Comparison of ENCODE assay signal across 12 mouse cellular contexts in the genomic region with DNA sequence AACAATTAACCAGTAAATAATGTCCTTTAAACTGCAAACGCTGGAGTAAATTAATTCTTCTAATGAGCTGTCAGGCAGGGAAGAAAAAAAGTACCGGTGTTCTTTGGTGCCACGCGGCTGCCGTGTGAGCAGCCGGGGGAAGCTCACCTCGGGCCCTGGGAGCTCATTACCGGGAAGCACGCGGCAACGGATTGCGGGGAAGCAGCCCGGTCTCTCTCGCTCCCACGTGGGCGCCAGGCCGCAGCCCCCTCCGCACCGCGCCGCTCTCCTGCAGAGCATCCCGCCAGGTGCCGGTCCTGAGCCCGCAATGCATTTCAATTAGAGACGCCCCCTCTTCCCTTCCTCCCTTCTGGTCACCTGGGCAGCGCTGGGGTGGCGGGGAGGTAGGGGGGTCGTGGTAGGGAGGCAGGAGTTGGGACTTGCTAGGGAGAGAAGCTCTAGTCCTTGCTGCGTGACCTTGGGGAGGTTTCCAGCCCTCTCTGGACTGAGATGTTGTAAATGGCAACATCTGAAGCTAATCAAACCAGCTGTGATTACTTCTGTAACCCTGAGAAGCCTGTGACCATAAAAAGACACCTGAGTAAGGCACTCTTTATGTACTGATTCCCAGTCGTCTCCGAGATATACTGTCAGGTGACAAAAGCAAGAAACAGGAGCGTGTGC. TPM values are rescaled to one million over a fixed set of nuclear protein-coding genes. Genes with fewer than 3 reads are reported as not detected.
DNase-seq lines count a peak whose midpoint lies in the region; ATAC-seq and TF ChIP-seq lines count a peak whose summit lies in the region.
"Had no signal": no experiment of that assay in that cellular context is flagged by ENCODE, and none has a peak within 500 bp of the region (broad histone marks: within the 10 kb centered on the region; RNA-seq: fewer than 3 reads in every experiment).

No protein-coding gene starts in this region.

- WGBS in midbrain, embryonic 10.5 days, result 7% methylated on average over 32 of the region's 32 CpGs
- WGBS in midbrain, embryonic 11.5 days, result 6% methylated on average over 32 of the region's 32 CpGs
- 3% methylated on average over 32 of the region's 32 CpGs for WGBS in forebrain, embryonic 13.5 days
- 3% methylated on average over 32 of the region's 32 CpGs for WGBS in intestine, embryonic 16.5 days
- WGBS in neural tube, embryonic 14.5 days, result 2% methylated on average over 31 of the region's 32 CpGs
- WGBS in lung, postnatal 0 days, result 11% methylated on average over 32 of the region's 32 CpGs

- no peak overlapping the region for H3K27ac ChIP-seq in midbrain, embryonic 10.5 days (replicated peaks)
- no peak overlapping the region for H3K27ac ChIP-seq in midbrain, embryonic 11.5 days (ENCODE audit: low read depth, low read length)
- no peak overlapping the region for H3K27ac ChIP-seq in forebrain, embryonic 13.5 days
- no peak overlapping the region for H3K27ac ChIP-seq in intestine, embryonic 16.5 days (ENCODE audit: low read length)
- H3K27ac ChIP-seq in neural tube, embryonic 14.5 days (ENCODE audit: low read depth, low read length), result peak overlapping the region; percentile 57
- no peak overlapping the region for H3K27ac ChIP-seq in lung, postnatal 0 days (ENCODE audit: low read length)

- no peak overlapping the region for H3K9ac ChIP-seq in midbrain, embryonic 11.5 days (ENCODE audit: low read length)
- peak overlapping the region; percentile 49 for H3K9ac ChIP-seq in forebrain, embryonic 13.5 days
- H3K9ac ChIP-seq in intestine, embryonic 16.5 days (ENCODE audit: low read depth, low read length), result no peak overlapping the region
- no peak overlapping the region for H3K9ac ChIP-seq in neural tube, embryonic 14.5 days (replicated peaks; ENCODE audit: low read depth, low read length)
- no peak overlapping the region for H3K9ac ChIP-seq in lung, postnatal 0 days (replicated peaks; ENCODE audit: low read depth)

- ATAC-seq in midbrain, embryonic 11.5 days (ENCODE audit: low FRiP score), result no peak
- 0 out of 2 replicates have a peak, but pooled peaks have one; percentile 30 for ATAC-seq in forebrain, embryonic 13.5 days
- peak; percentile 23; the same call in 1 of the 2 replicates for ATAC-seq in intestine, embryonic 16.5 days
- ATAC-seq in neural tube, embryonic 14.5 days (ENCODE audit: low read depth), result no peak
- no peak for ATAC-seq in lung, postnatal 0 days

- H3K27me3 ChIP-seq in midbrain, embryonic 10.5 days (ENCODE audit: low read depth, poor library complexity, severe bottlenecking), result peaks cover 73% of the 10 kb centered on the region
- peaks cover 17% of the 10 kb centered on the region; the same call in 1 of the 2 replicates for H3K27me3 ChIP-seq in midbrain, embryonic 11.5 days (ENCODE audit: control insufficient read depth, insufficient read depth, low read length)
- peaks cover 39% of the 10 kb centered on the region for H3K27me3 ChIP-seq in forebrain, embryonic 13.5 days
- H3K27me3 ChIP-seq in intestine, embryonic 16.5 days (replicated peaks; ENCODE audit: control insufficient read depth, insufficient read depth, low read length), result peaks cover 26% of the 10 kb centered on the region
- peaks cover 15% of the 10 kb centered on the region for H3K27me3 ChIP-seq in neural tube, embryonic 14.5 days (ENCODE audit: control insufficient read depth, insufficient read depth, low read length)
- H3K27me3 ChIP-seq in lung, postnatal 0 days (replicated peaks; ENCODE audit: insufficient read depth, low read length), result peaks cover 9% of the 10 kb centered on the region

- no peaks in the 10 kb centered on the region for H3K36me3 ChIP-seq in midbrain, embryonic 10.5 days
- H3K36me3 ChIP-seq in midbrain, embryonic 11.5 days (ENCODE audit: control insufficient read depth, insufficient read depth, low read length), result no peaks in the 10 kb centered on the region
- no peaks in the 10 kb centered on the region for H3K36me3 ChIP-seq in forebrain, embryonic 13.5 days (ENCODE audit: poor library complexity, severe bottlenecking)
- no peaks in the 10 kb centered on the region for H3K36me3 ChIP-seq in intestine, embryonic 16.5 days (ENCODE audit: control insufficient read depth, insufficient read depth, low read length)
- H3K36me3 ChIP-seq in neural tube, embryonic 14.5 days (ENCODE audit: control insufficient read depth, insufficient read depth, low read length), result no peaks in the 10 kb centered on the region
- no peaks in the 10 kb centered on the region for H3K36me3 ChIP-seq in lung, postnatal 0 days (ENCODE audit: insufficient read depth, low read length)

- H3K9me3 ChIP-seq in midbrain, embryonic 10.5 days (replicated peaks), result no peaks in the 10 kb centered on the region
- H3K9me3 ChIP-seq in midbrain, embryonic 11.5 days (ENCODE audit: control insufficient read depth, low read length), result no peaks in the 10 kb centered on the region
- no peaks in the 10 kb centered on the region for H3K9me3 ChIP-seq in forebrain, embryonic 13.5 days (replicated peaks)
- H3K9me3 ChIP-seq in intestine, embryonic 16.5 days (ENCODE audit: control insufficient read depth, low read length), result no peaks in the 10 kb centered on the region
- no peaks in the 10 kb centered on the region for H3K9me3 ChIP-seq in neural tube, embryonic 14.5 days (ENCODE audit: control insufficient read depth, low read length)
- no peaks in the 10 kb centered on the region for H3K9me3 ChIP-seq in lung, postnatal 0 days (ENCODE audit: low read length)

- peak overlapping the region; percentile 25; the same call in 1 of the 2 replicates for H3K4me3 ChIP-seq in midbrain, embryonic 10.5 days
- no peak overlapping the region for H3K4me3 ChIP-seq in midbrain, embryonic 11.5 days (ENCODE audit: low read depth, low read length)
- 0 out of 2 replicates have a peak overlapping the region, but pooled peaks have one; percentile 8 for H3K4me3 ChIP-seq in forebrain, embryonic 13.5 days
- no peak overlapping the region for H3K4me3 ChIP-seq in intestine, embryonic 16.5 days (ENCODE audit: low read length)
- no peak overlapping the region for H3K4me3 ChIP-seq in neural tube, embryonic 14.5 days (ENCODE audit: low read depth, low read length)
- H3K4me3 ChIP-seq in lung, postnatal 0 days (ENCODE audit: low read depth, low read length), result no peak overlapping the region

- no peak for TF ChIP-seq EP300 in lung, postnatal 0 days (IDR thresholded peaks at IDR 0.05)

- no peak for TF ChIP-seq CTCF in lung, postnatal 0 days (IDR thresholded peaks at IDR 0.05)

- DNase-seq in midbrain, embryonic 10.5 days (ENCODE audit: low spot score), result no peak
- no peak for DNase-seq in midbrain, embryonic 11.5 days (ENCODE audit: low spot score, missing footprints)
- DNase-seq in lung, postnatal 0 days (ENCODE audit: low spot score), result no peak
- no peak for DNase-seq in lung, postnatal 36 days
- DNase-seq in kidney, postnatal 10 days, result no peak
- DNase-seq: adrenal gland, adult 2 months; cerebellum, adult 11-12 months; right cerebral cortex, adult 18-20 months had no signal

- H3K4me2 ChIP-seq in midbrain, embryonic 11.5 days, result no peak overlapping the region
- H3K4me2 ChIP-seq in forebrain, embryonic 13.5 days, result peak overlapping the region; percentile 49
- peak overlapping the region; percentile 30 for H3K4me2 ChIP-seq in intestine, embryonic 16.5 days (ENCODE audit: low read depth, low read length)
- peak overlapping the region; percentile 34 for H3K4me2 ChIP-seq in neural tube, embryonic 14.5 days (ENCODE audit: low read depth, low read length)
- no peak overlapping the region for H3K4me2 ChIP-seq in lung, postnatal 0 days (replicated peaks; ENCODE audit: low read depth, low read length)

- H3K4me1 ChIP-seq in midbrain, embryonic 10.5 days, result peaks cover 47% of the 10 kb centered on the region
- peaks cover 4% of the 10 kb centered on the region for H3K4me1 ChIP-seq in midbrain, embryonic 11.5 days (ENCODE audit: control insufficient read depth, insufficient read depth, low read length)
- peaks cover 33% of the 10 kb centered on the region for H3K4me1 ChIP-seq in forebrain, embryonic 13.5 days
- no peaks in the 10 kb centered on the region for H3K4me1 ChIP-seq in intestine, embryonic 16.5 days (ENCODE audit: control insufficient read depth, insufficient read depth, low read length)
- H3K4me1 ChIP-seq in neural tube, embryonic 14.5 days (ENCODE audit: control insufficient read depth, insufficient read depth, low read length), result peaks cover 10% of the 10 kb centered on the region; the same call in 1 of the 2 replicates
- H3K4me1 ChIP-seq in lung, postnatal 0 days (ENCODE audit: insufficient read depth, low read depth, low read length), result no peaks in the 10 kb centered on the region

RNA-seq across cellular contexts. Expression of a gene that starts 15.9 kb away (rescaled TPM):
- polyA plus RNA-seq in midbrain, embryonic 10.5 days (2016; fragmentation: Nextera tagmentation; extraction: Ambion mirVana), result 3.5 and 7.1 TPM in 2 replicates
- polyA plus RNA-seq in midbrain, embryonic 11.5 days (2014; fragmentation: Nextera tagmentation; extraction: Ambion mirVana), result 7.2 and 8.6 TPM in 2 replicates
- polyA plus RNA-seq in forebrain, embryonic 13.5 days (2015; fragmentation: Nextera tagmentation; extraction: Ambion mirVana), result 141 and 165 TPM in 2 replicates
- 0.48 and 0.56 TPM in 2 replicates for polyA plus RNA-seq in intestine, embryonic 16.5 days (2015; fragmentation: Nextera tagmentation; extraction: Ambion mirVana)
- polyA plus RNA-seq in neural tube, embryonic 14.5 days (2014; fragmentation: Nextera tagmentation; extraction: Ambion mirVana), result 121 and 145 TPM in 2 replicates
- polyA plus RNA-seq in lung, postnatal 0 days (2015; fragmentation: Nextera tagmentation; extraction: Ambion mirVana), result 0.04 and 0.06 TPM in 2 replicates
- polyA plus RNA-seq: liver, adult 2 months had no signal

RNA-seq across cellular contexts. Expression of a gene that starts 20.8 kb away (rescaled TPM):
- 9.0 and 16.5 TPM in 2 replicates for polyA plus RNA-seq in midbrain, embryonic 10.5 days (2016; fragmentation: Nextera tagmentation; extraction: Ambion mirVana)
- 12.1 and 12.6 TPM in 2 replicates for polyA plus RNA-seq in midbrain, embryonic 11.5 days (2014; fragmentation: Nextera tagmentation; extraction: Ambion mirVana)
- 12.7 and 15.1 TPM in 2 replicates for polyA plus RNA-seq in forebrain, embryonic 13.5 days (2015; fragmentation: Nextera tagmentation; extraction: Ambion mirVana)
- polyA plus RNA-seq in intestine, embryonic 16.5 days (2015; fragmentation: Nextera tagmentation; extraction: Ambion mirVana), result 55.9 and 65.6 TPM in 2 replicates
- polyA plus RNA-seq in neural tube, embryonic 14.5 days (2014; fragmentation: Nextera tagmentation; extraction: Ambion mirVana), result 4.6 and 6.7 TPM in 2 replicates
- polyA plus RNA-seq in lung, postnatal 0 days (2015; fragmentation: Nextera tagmentation; extraction: Ambion mirVana), result 0.23 and 0.40 TPM in 2 replicates

Comparison
In these comparisons a context has a peak if more than half of its experiments do, and no peak if none do; other contexts are left out.
1. H3K4me3 ChIP-seq: peak in midbrain, embryonic 10.5 days (single experiment) and forebrain, embryonic 13.5 days (single experiment); none in midbrain, embryonic 11.5 days (single experiment), intestine, embryonic 16.5 days (single experiment), neural tube, embryonic 14.5 days (single experiment) and lung, postnatal 0 days (single experiment).
2. ATAC-seq: peak in forebrain, embryonic 13.5 days (single experiment) and intestine, embryonic 16.5 days (single experiment); none in midbrain, embryonic 11.5 days (single experiment), neural tube, embryonic 14.5 days (single experiment) and lung, postnatal 0 days (single experiment).
3. H3K4me2 ChIP-seq: peak in forebrain, embryonic 13.5 days (single experiment), intestine, embryonic 16.5 days (single experiment) and neural tube, embryonic 14.5 days (single experiment); none in midbrain, embryonic 11.5 days (single experiment) and lung, postnatal 0 days (single experiment).
4. RNA of a gene that starts 15.9 kb away (polyA plus RNA-seq): 141 to 165 TPM in forebrain, embryonic 13.5 days and 121 to 145 TPM in neural tube, embryonic 14.5 days; 7.2 to 8.6 TPM in midbrain, embryonic 11.5 days, 3.5 to 7.1 TPM in midbrain, embryonic 10.5 days, 0.48 to 0.56 TPM in intestine, embryonic 16.5 days and 0.04 to 0.06 TPM in lung, postnatal 0 days; every median in the first group is over 10 times any median in the second.